Mouse (Mus musculus) stomach, postnatal 0 days (tissue): ENCODE results near the gene Capn9. TPM values are rescaled to one million over a fixed set of nuclear protein-coding genes. Genes with fewer than 3 reads are reported as not detected.

Experiments
- ATAC-seq: fragments of 200-750 bp; cut with Nextera tagmentation; 2 replicates; pipeline ENCODE4 v1.8.0; 2017; ENCODE audit not compliant: low FRiP score, low TSS enrichment
- DNase-seq: peaks from one replicate; pipeline ENCODE4 v3.0.0-alpha.2; 2016; ENCODE audit warnings: low spot score
- H3K27ac ChIP-seq: fragments of 300-500 bp; sonication (generic); replicated peaks from 2 replicates; pipeline ENCODE4 v1.5.1; 2014; ENCODE audit warnings: mild to moderate bottlenecking, control low read depth
- H3K27me3 ChIP-seq: fragments of 300-500 bp; sonication (generic); 2 replicates; pipeline ENCODE4 v1.6.1; 2014; ENCODE audit warnings: low read length; ENCODE audit not compliant: control insufficient read depth, insufficient read depth
- H3K36me3 ChIP-seq: fragments of 300-500 bp; sonication (generic); 2 replicates; pipeline ENCODE4 v1.6.1; 2014; ENCODE audit warnings: low read length, mixed read lengths; ENCODE audit not compliant: control insufficient read depth, insufficient read depth
- H3K4me1 ChIP-seq: fragments of 300-500 bp; sonication (generic); replicated peaks from 2 replicates; pipeline ENCODE4 v1.6.1; 2014; ENCODE audit warnings: antibody characterized with exemption; ENCODE audit not compliant: control insufficient read depth, insufficient read depth
- H3K4me2 ChIP-seq: fragments of 300-500 bp; sonication (generic); replicated peaks from 2 replicates; pipeline ENCODE4 v1.6.1; 2014; ENCODE audit warnings: low read depth, mild to moderate bottlenecking, control low read depth, moderate library complexity
- H3K4me3 ChIP-seq: fragments of 300-500 bp; sonication (generic); 2 replicates; pipeline ENCODE4 v1.5.1; 2014; ENCODE audit warnings: low read depth, low read length, control low read depth
- H3K9ac ChIP-seq: fragments of 300-500 bp; sonication (generic); 2 replicates; pipeline ENCODE4 v1.6.1; 2014; ENCODE audit warnings: mild to moderate bottlenecking, low read length, control low read depth, mixed read lengths
- H3K9me3 ChIP-seq: fragments of 300-500 bp; sonication (generic); 2 replicates; pipeline ENCODE4 v1.6.1; 2016; ENCODE audit warnings: low read length; ENCODE audit not compliant: control insufficient read depth
- CTCF ChIP-seq: IDR thresholded peaks from 2 replicates; pipeline ENCODE4 v1.5.1; 2016; ENCODE audit warnings: antibody characterized with exemption, low read depth, mild to moderate bottlenecking, moderate library complexity
- EP300 ChIP-seq: optimal IDR thresholded peaks from 2 replicates; pipeline ENCODE3; 2016; ENCODE audit warnings: antibody characterized with exemption
- WGBS: fragments of 180-500 bp; shearing (Covaris S2); extraction: QIAGEN DNeasy Blood & Tissue Kit; methylation state at CpG from one replicate; pipeline ENCODE4 v1.1.7; 2014; 5-methylcytosine and 5-hydroxymethylcytosine counted together
- polyA plus RNA-seq: library from polyadenylated mRNA; unstranded; fragments of >200 nt; fragmentation: Nextera tagmentation; extraction: Ambion mirVana; gene quantifications from 2 replicates; pipeline ENCODE4 v1.2.1, GENCODE M21; 2015

Gene Capn9
- polyA plus RNA-seq, 1 experiment from 2014 or later, result 12.8 TPM

DNA sequence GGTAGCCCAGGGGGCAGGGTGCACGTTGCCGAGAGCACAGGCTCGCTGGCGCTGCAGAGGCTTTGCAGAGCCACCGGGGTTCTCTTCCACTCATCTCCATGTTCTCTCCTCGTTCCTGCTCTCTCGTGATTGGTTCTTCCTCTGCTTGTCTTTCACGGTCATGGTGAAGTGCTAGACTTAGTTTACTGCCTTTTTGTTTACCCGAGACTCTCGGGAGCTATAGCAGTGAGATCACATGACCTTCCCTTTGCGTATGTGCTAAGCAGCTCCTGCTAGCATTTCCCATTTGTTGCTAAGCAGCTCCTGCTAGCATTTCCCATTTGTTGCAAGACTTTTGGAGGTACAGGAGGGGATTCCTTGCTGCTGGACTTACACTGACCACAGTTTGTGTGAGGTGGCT, 28.6 kb upstream of the Capn9 start:
- Histone ChIP-seq H3K9ac (no peak overlapping the region), H3K4me3 (no peak overlapping the region), H3K4me2 (no peak overlapping the region), H3K36me3 (peaks cover 51% of the 10 kb centered on the region), H3K4me1 (no peaks in the 10 kb centered on the region), H3K27ac (no peak overlapping the region), H3K9me3 (no peaks in the 10 kb centered on the region), H3K27me3 (no peaks in the 10 kb centered on the region)
- 61% methylated on average over 11 of the region's 11 CpGs for WGBS
- TF ChIP-seq CTCF (no peak), EP300 (no peak)
- DNase-seq, result no peak
- no peak for ATAC-seq

DNA sequence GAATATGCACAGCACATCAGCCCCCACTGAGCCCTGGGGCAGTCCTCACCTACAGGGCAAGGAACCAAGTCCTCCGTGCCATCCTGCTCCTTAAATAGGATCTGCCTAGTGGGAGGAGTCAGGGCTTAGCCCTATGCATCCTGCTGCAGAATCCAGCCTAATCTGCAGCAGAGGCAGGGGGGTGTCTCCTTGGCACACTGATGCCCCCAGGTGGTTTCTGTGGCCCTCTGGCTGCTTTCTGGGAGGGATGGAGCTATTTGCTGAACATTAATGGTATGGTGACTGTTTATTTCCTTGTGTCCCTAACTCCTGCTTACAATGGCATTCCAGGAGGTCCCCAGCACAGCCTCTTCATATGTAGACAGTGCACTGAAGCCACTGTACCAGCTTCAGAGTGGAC, 27.7 kb upstream of the Capn9 start:
- H3K27me3 ChIP-seq, result no peaks in the 10 kb centered on the region
- no peak overlapping the region for H3K9ac ChIP-seq
- no peaks in the 10 kb centered on the region for H3K9me3 ChIP-seq
- 72% methylated on average over 1 of the region's 1 CpGs for whole genome bisulfite sequencing
- DNase-seq, result no peak
- ATAC-seq, result no peak
- H3K4me1 ChIP-seq, result no peaks in the 10 kb centered on the region
- H3K27ac ChIP-seq, result no peak overlapping the region
- no peak overlapping the region for H3K4me3 ChIP-seq
- TF ChIP-seq CTCF, result no peak
- TF ChIP-seq EP300, result no peak
- H3K36me3 ChIP-seq, result peaks cover 56% of the 10 kb centered on the region
- no peak overlapping the region for H3K4me2 ChIP-seq

DNA sequence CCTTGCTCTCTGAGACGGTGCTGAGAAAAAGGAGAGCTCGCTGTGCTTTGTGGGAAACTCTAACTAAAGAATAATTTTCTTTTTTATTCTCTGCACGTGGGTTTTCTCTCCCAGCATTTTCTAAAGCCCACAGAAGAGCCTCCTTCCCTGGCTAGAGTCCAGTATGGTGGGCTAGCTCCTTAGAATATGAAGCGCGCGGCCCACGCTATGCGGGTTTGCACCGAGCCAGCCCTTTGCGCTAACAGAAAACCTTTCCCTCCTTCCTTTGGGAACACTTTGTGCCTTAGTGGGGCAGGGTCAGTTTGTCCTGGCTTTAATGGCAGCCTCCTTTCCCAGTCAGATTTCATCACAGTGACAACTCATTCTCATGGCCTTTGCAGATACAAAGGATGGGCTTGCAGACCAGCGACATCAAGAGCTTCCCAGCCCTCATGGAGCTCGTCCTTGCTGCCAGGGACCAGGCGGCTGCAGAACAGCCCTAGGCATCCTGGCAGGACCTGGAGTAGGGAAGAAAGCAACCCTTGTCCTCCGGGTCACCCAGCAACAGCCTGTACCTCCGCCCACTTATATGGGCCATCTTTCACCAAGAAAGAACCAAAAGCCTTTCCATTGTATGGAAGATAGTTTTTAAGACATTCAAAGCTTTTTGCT, 24.8 kb upstream of the Capn9 start:
- Histone ChIP-seq H3K27ac (no peak overlapping the region), H3K4me1 (no peaks in the 10 kb centered on the region), H3K9me3 (no peaks in the 10 kb centered on the region), H3K4me2 (no peak overlapping the region), H3K9ac (no peak overlapping the region), H3K36me3 (peaks cover 38% of the 10 kb centered on the region), H3K4me3 (no peak overlapping the region), H3K27me3 (no peaks in the 10 kb centered on the region)
- WGBS, result 93% methylated on average over 15 of the region's 15 CpGs
- DNase-seq (no peak), ATAC-seq (no peak)
- TF ChIP-seq CTCF (no peak), EP300 (no peak)

- Histone ChIP-seq H3K27me3 (no peaks in the 10 kb centered on the region), H3K36me3 (peaks cover 17% of the 10 kb centered on the region), H3K9ac (no peak overlapping the region), H3K27ac (no peak overlapping the region), H3K9me3 (no peaks in the 10 kb centered on the region), H3K4me2 (no peak overlapping the region), H3K4me3 (no peak overlapping the region), H3K4me1 (no peaks in the 10 kb centered on the region)
- WGBS, result 85% methylated on average over 7 of the region's 7 CpGs
- ATAC-seq (no peak), DNase-seq (no peak)
- no peak for TF ChIP-seq CTCF
- no peak for TF ChIP-seq EP300
These were observed 20.7 kb upstream of the Capn9 start for GRCm38 (mm10) chr8:124555113-124555750.

- H3K27me3 ChIP-seq, result no peaks in the 10 kb centered on the region
- peaks cover 12% of the 10 kb centered on the region for H3K36me3 ChIP-seq
- H3K9me3 ChIP-seq, result no peaks in the 10 kb centered on the region
- WGBS, result 64% methylated on average over 7 of the region's 7 CpGs
- no peaks in the 10 kb centered on the region for H3K4me1 ChIP-seq
- no peak for DNase-seq
- no peak overlapping the region for H3K4me3 ChIP-seq
- ATAC-seq, result no peak
- no peak overlapping the region for H3K4me2 ChIP-seq
- no peak overlapping the region for H3K27ac ChIP-seq
- TF ChIP-seq CTCF (no peak), EP300 (no peak)
- no peak overlapping the region for H3K9ac ChIP-seq
These were observed 19.7 kb upstream of the Capn9 start for GRCm38 (mm10) chr8:124556164-124556563.

- Histone ChIP-seq H3K36me3 (peaks cover 10% of the 10 kb centered on the region; the same call in 1 of the 2 replicates), H3K9me3 (no peaks in the 10 kb centered on the region), H3K4me2 (no peak overlapping the region), H3K27me3 (no peaks in the 10 kb centered on the region), H3K4me3 (no peak overlapping the region), H3K27ac (no peak overlapping the region), H3K9ac (no peak overlapping the region), H3K4me1 (no peaks in the 10 kb centered on the region)
- DNase-seq (no peak), ATAC-seq (no peak)
- WGBS, result 80% methylated on average over 13 of the region's 13 CpGs
- TF ChIP-seq EP300 (no peak), CTCF (no peak)
These were observed 19.3 kb upstream of the Capn9 start for GRCm38 (mm10) chr8:124556658-124557057.
